Mouse (Mus musculus): ENCODE results near the gene Nat8f5. TPM values are rescaled to one million over a fixed set of nuclear protein-coding genes. Genes with fewer than 3 reads are reported as not detected.
"Not testable (repeated sequence)": the region's sequence is repeated elsewhere in the genome, so short reads cannot be mapped to it uniquely, and the experiment has no call there.

Nat8f5 gene
- polyA plus RNA-seq (2015; fragmentation: Nextera tagmentation; extraction: Ambion mirVana), result not detected in 2 replicates

DNA sequence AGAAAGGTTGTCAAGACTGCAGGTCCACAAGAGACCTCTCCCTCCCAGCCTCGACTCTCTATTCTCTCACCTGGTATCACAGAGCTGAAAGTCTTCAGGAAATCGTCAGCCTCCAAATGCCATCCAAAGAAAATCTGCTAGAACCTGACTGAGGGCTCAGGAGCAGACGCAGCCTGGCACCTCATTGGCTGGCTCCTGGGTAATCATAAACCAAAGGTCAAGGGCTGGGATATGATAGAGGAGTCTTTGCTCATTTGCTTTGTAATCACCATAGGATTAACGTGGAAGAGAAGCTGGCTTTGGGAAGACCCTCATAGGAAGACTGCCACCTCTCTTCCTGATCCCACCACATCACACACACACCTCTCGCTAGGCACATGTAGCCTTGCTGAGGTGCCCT lies at the start of gene Nat8f5, which contains the start of gene Nat8f6:
Nat8f5 (minus strand) TSS at position 136 of the 400 bp plus-strand sequence.
Nat8f6 (minus strand) TSS at position 118 of the 400 bp plus-strand sequence.
- Histone ChIP-seq H3K4me3 (replicated peaks; ENCODE audit: low read length) (no peak within 1 kb of the TSS), H3K36me3 (ENCODE audit: control insufficient read depth, insufficient read depth, low read length) (no peaks in the 10 kb centered on the region), H3K4me2 (ENCODE audit: low read depth, low read length) (no peak within 1 kb of the TSS), H3K4me1 (ENCODE audit: control insufficient read depth, insufficient read depth, low read length) (no peaks in the 10 kb centered on the region), H3K27me3 (ENCODE audit: control insufficient read depth, insufficient read depth, low read length) (no peaks in the 10 kb centered on the region), H3K9me3 (replicated peaks; ENCODE audit: control insufficient read depth, low read length) (no peaks in the 10 kb centered on the region), H3K9ac (ENCODE audit: low read length) (no peak within 1 kb of the TSS), H3K27ac (ENCODE audit: low read length) (no peak within 1 kb of the TSS)
- WGBS, result 74% methylated on average over 5 of the region's 5 CpGs
- no peak for ATAC-seq (ENCODE audit: insufficient read depth, low FRiP score)

DNA sequence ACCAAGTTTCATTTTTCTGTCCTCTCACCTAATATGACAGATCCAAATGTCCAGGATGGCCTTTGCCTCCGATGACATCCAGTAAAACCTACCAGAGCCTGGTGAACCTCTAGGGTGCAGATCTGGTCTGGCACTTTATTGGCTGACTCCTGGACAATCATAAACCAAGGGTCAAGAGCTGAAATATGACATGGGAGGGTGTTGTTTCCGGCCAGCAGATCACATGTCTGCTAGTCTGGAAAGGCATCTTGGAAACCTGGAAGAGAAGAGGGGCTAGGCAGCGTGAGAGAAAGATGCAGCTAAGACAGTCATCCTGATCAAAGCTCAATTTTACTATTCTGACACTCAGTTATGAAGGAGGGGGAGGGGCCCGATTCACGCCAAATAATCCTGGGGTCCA lies 48.2 kb upstream of the Nat8f5 start, which contains the start of gene Nat8f2:
Nat8f2 (minus strand) TSS at position 153 of the 400 bp plus-strand sequence.
- H3K4me1 ChIP-seq (ENCODE audit: control insufficient read depth, insufficient read depth, low read length); ATAC-seq (ENCODE audit: insufficient read depth, low FRiP score): not testable (repeated sequence)
- 69% methylated on average over 5 of the region's 5 CpGs for WGBS

DNA sequence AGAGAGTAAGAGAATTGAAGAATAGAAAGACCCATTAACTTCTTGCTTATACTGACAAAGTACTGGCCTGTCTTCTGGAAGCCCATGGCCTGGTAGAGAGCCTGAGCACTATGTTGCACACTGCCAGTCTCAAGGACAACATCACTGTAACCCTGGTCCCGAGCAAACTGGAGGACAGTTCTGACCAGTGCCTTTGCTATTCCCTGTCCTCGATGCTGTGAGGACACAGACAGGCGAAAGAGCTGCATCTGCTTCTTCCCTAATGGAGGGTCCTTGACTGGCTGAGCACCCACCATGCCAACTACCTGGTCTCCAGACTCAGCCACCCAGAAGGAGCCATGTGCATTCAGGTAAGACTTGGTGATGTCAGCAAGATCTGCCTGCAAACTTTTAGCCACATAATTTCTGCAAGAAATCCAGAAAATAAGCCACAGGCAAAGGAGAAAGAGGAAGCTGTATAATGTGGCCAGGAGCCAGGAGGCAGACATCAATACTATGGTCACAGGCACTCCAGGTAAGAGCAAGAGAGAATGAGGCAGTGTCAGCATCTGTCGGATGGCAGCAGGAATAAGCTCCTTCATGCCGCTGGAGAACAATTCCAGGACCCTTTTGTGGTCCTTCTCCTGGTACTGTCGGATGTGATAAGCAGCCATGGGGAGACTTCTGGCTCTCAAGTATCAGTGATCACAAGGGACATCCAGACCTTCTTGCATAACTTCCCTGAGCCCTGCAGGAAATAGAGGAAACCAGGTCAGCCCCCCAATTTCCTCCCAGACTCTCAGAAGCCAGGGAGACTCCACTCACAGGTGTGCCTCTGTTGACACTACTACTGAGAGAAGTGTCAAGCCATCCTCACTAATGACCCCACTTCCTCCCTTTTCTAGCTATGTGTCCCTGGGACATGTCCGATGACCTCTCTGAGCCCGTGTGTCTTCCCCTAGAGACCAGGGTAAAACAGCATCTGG lies 47.2 kb upstream of the Nat8f5 start:
- H3K4me1 ChIP-seq (ENCODE audit: control insufficient read depth, insufficient read depth, low read length), result no peaks in the 10 kb centered on the region
- no peak for ATAC-seq (ENCODE audit: insufficient read depth, low FRiP score)
- 77% methylated on average over 8 of the region's 8 CpGs for WGBS
- no peak overlapping the region for H3K27ac ChIP-seq (ENCODE audit: low read length)
- no peak overlapping the region for H3K4me2 ChIP-seq (ENCODE audit: low read depth, low read length)
- no peaks in the 10 kb centered on the region for H3K36me3 ChIP-seq (ENCODE audit: control insufficient read depth, insufficient read depth, low read length)
- H3K27me3 ChIP-seq (ENCODE audit: control insufficient read depth, insufficient read depth, low read length), result no peaks in the 10 kb centered on the region
- H3K4me3 ChIP-seq (replicated peaks; ENCODE audit: low read length), result no peak overlapping the region
- no peaks in the 10 kb centered on the region for H3K9me3 ChIP-seq (replicated peaks; ENCODE audit: control insufficient read depth, low read length)
- no peak overlapping the region for H3K9ac ChIP-seq (ENCODE audit: low read length)

More for the DNA sequence above, 48.2 kb upstream of the Nat8f5 start, which contains the start of gene Nat8f2:
- not testable (repeated sequence) for H3K27ac ChIP-seq (ENCODE audit: low read length); H3K9ac ChIP-seq (ENCODE audit: low read length); H3K9me3 ChIP-seq (replicated peaks; ENCODE audit: control insufficient read depth, low read length); H3K4me3 ChIP-seq (replicated peaks; ENCODE audit: low read length); H3K4me2 ChIP-seq (ENCODE audit: low read depth, low read length); H3K36me3 ChIP-seq (ENCODE audit: control insufficient read depth, insufficient read depth, low read length); H3K27me3 ChIP-seq (ENCODE audit: control insufficient read depth, insufficient read depth, low read length)

DNA sequence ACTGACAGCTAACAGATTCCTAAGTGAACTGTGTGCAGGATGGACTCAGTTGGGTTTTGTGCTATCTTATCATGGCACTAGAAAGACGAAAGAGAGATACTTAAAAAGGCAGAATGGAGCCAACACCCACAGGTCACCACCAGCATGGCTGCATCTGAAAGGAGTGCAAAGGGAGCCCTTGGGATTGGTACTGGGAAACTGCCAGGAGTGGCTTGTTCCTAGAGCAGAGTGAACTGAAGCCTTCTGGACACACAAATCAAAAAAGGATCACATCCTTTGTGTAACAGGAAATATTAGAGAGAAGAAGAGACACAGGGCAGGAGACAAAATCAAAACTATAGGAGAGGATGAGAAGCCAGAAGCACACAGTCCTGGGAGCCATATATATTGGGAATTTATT lies 46.2 kb upstream of the Nat8f5 start:
- not testable (repeated sequence) for H3K27me3 ChIP-seq (ENCODE audit: control insufficient read depth, insufficient read depth, low read length); H3K27ac ChIP-seq (ENCODE audit: low read length); H3K9me3 ChIP-seq (replicated peaks; ENCODE audit: control insufficient read depth, low read length); H3K4me3 ChIP-seq (replicated peaks; ENCODE audit: low read length); ATAC-seq (ENCODE audit: insufficient read depth, low FRiP score); H3K4me2 ChIP-seq (ENCODE audit: low read depth, low read length); H3K36me3 ChIP-seq (ENCODE audit: control insufficient read depth, insufficient read depth, low read length); H3K9ac ChIP-seq (ENCODE audit: low read length); H3K4me1 ChIP-seq (ENCODE audit: control insufficient read depth, insufficient read depth, low read length)
- WGBS, result 58% methylated on average over 1 of the region's 1 CpGs

DNA sequence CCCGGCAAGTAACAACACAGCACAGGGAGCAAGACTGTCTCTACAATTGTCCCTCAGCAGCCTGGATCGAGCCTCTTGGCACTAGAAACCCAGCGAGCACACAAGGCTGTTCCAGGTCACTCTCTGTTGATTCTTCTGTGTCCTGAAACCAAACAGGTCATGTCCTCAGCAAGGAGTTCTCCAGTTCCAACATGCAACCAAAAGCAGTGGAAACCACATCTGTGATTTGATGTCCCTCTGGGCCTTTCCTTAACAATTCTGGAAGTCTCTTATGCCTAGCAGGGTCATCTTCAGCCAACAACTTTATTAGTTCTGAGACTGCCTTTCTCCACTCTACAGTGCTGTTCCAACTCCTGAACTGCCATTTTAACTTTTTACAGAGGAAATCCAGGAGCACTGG lies 45.4 kb upstream of the Nat8f5 start:
- not testable (repeated sequence) for H3K36me3 ChIP-seq (ENCODE audit: control insufficient read depth, insufficient read depth, low read length); H3K9me3 ChIP-seq (replicated peaks; ENCODE audit: control insufficient read depth, low read length); H3K4me2 ChIP-seq (ENCODE audit: low read depth, low read length); H3K4me1 ChIP-seq (ENCODE audit: control insufficient read depth, insufficient read depth, low read length); ATAC-seq (ENCODE audit: insufficient read depth, low FRiP score); H3K27ac ChIP-seq (ENCODE audit: low read length); H3K9ac ChIP-seq (ENCODE audit: low read length); H3K27me3 ChIP-seq (ENCODE audit: control insufficient read depth, insufficient read depth, low read length); H3K4me3 ChIP-seq (replicated peaks; ENCODE audit: low read length)
- 82% methylated on average over 3 of the region's 3 CpGs for WGBS

DNA sequence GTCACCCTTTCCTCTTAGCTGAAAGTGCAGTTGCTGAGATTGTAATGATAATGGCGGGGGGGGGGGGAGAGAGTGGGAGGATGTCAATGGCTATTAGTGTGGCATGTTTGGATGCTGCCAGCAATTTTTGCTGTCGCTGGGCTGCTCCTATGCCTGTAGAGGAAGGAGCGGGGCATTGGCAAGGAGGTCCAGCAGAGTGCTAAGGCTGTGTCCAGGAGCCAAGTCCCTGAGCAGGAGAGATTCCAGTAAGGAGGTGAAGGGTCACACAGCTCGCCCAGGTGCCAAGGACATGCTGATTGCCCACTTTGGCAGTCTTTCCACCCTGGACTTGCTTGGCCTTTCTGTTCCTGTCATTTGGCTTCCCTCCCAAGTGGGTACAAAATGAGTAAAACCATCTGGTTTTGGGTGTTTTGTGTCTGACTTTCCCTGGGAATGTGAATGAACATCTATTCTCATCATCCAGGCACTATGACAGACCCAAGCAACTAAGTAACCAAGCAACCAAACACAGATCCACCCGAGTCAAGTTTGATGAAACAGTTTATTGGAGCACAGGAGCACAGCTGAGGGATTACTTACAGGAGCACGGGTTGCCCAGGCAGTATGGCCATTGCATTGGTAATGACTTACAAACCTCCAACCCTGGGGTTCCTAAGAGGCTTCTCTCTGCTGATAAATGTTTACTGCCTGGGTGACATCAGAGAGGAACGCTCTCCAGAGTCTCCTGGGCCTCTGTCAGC lies 44.3 kb upstream of the Nat8f5 start:
- H3K9ac ChIP-seq (ENCODE audit: low read length); H3K9me3 ChIP-seq (replicated peaks; ENCODE audit: control insufficient read depth, low read length); ATAC-seq (ENCODE audit: insufficient read depth, low FRiP score); H3K4me2 ChIP-seq (ENCODE audit: low read depth, low read length); H3K36me3 ChIP-seq (ENCODE audit: control insufficient read depth, insufficient read depth, low read length); H3K27me3 ChIP-seq (ENCODE audit: control insufficient read depth, insufficient read depth, low read length); H3K4me3 ChIP-seq (replicated peaks; ENCODE audit: low read length); H3K4me1 ChIP-seq (ENCODE audit: control insufficient read depth, insufficient read depth, low read length); H3K27ac ChIP-seq (ENCODE audit: low read length): not testable (repeated sequence)
- 70% methylated on average over 5 of the region's 7 CpGs for WGBS

DNA sequence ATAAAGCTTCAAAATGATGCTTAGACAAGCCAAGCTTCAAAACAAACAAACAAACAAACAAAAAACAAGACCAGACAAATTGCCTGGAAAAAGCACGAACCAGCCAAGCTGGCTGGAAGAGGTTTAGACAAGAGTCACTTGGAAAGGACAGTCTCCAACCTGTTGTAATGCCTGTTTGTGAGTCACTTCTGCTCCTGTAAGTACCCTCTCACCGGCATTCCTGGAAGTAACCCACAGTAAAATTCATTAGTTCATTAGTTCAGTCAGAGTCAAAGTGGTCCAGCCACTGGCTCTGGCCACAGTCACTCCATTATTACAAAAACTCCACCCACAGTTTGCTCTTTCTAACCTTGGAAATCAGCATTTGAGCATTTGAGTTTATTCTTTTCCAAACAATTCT lies 43.1 kb upstream of the Nat8f5 start:
- H3K4me1 ChIP-seq (ENCODE audit: control insufficient read depth, insufficient read depth, low read length), result no peaks in the 10 kb centered on the region
- no peak overlapping the region for H3K4me3 ChIP-seq (replicated peaks; ENCODE audit: low read length)
- H3K36me3 ChIP-seq (ENCODE audit: control insufficient read depth, insufficient read depth, low read length), result no peaks in the 10 kb centered on the region
- no peak overlapping the region for H3K9ac ChIP-seq (ENCODE audit: low read length)
- H3K27me3 ChIP-seq (ENCODE audit: control insufficient read depth, insufficient read depth, low read length), result no peaks in the 10 kb centered on the region
- WGBS, result 87% methylated on average over 2 of the region's 2 CpGs
- ATAC-seq (ENCODE audit: insufficient read depth, low FRiP score), result no peak
- H3K9me3 ChIP-seq (replicated peaks; ENCODE audit: control insufficient read depth, low read length), result no peaks in the 10 kb centered on the region
- H3K27ac ChIP-seq (ENCODE audit: low read length), result no peak overlapping the region
- no peak overlapping the region for H3K4me2 ChIP-seq (ENCODE audit: low read depth, low read length)

DNA sequence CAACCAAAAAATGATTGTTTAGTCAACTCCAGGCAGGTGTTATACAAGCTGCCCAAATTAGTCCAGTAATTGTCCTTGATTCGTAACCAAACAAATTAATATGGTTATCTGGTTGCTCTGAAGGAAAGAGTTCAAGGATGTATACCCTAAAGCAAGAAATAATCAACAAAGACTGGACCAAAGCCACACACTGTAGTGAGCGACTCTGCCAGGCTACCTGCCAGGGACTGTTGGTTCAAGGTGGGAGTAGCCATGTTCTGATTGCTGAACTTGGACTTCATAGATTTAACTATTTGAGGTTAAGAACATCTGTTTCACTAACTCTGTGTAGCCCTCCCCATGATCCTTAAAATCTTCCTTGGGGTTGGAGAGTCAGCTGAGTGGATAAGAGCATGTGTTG lies 42.4 kb upstream of the Nat8f5 start:
- ATAC-seq (ENCODE audit: insufficient read depth, low FRiP score), result no peak
- H3K36me3 ChIP-seq (ENCODE audit: control insufficient read depth, insufficient read depth, low read length), result no peaks in the 10 kb centered on the region
- H3K9me3 ChIP-seq (replicated peaks; ENCODE audit: control insufficient read depth, low read length), result no peaks in the 10 kb centered on the region
- H3K9ac ChIP-seq (ENCODE audit: low read length), result no peak overlapping the region
- H3K27ac ChIP-seq (ENCODE audit: low read length), result no peak overlapping the region
- no peak overlapping the region for H3K4me2 ChIP-seq (ENCODE audit: low read depth, low read length)
- H3K27me3 ChIP-seq (ENCODE audit: control insufficient read depth, insufficient read depth, low read length), result no peaks in the 10 kb centered on the region
- 72% methylated on average over 2 of the region's 2 CpGs for WGBS
- H3K4me3 ChIP-seq (replicated peaks; ENCODE audit: low read length), result no peak overlapping the region
- no peaks in the 10 kb centered on the region for H3K4me1 ChIP-seq (ENCODE audit: control insufficient read depth, insufficient read depth, low read length)

DNA sequence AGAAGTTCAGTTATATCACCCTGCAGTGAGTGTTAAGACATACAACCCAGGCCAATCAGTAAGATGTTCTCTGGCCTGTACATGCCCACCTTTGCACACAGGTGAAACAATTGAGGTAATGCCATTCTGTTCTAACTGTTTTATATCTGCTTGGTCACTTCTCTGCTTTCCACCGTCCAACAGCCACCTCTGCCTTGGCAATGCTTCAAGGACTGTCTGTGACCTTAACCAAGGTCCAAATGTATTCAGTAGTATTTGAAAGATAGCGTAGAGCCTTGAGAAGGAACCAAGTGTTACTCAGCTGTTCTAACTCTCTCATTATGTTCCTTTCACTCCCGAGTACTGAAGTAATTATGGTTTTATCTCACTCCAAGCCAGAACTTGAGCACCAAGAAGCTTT lies 41.8 kb upstream of the Nat8f5 start:
- 66% methylated on average over 3 of the region's 3 CpGs for WGBS

More for the DNA sequence above, 41.8 kb upstream of the Nat8f5 start:
- no peaks in the 10 kb centered on the region for H3K36me3 ChIP-seq (ENCODE audit: control insufficient read depth, insufficient read depth, low read length)
- H3K4me2 ChIP-seq (ENCODE audit: low read depth, low read length), result no peak overlapping the region
- H3K9ac ChIP-seq (ENCODE audit: low read length), result no peak overlapping the region
- H3K4me1 ChIP-seq (ENCODE audit: control insufficient read depth, insufficient read depth, low read length), result no peaks in the 10 kb centered on the region
- no peaks in the 10 kb centered on the region for H3K27me3 ChIP-seq (ENCODE audit: control insufficient read depth, insufficient read depth, low read length)
- no peak for ATAC-seq (ENCODE audit: insufficient read depth, low FRiP score)
- H3K27ac ChIP-seq (ENCODE audit: low read length), result no peak overlapping the region
- H3K4me3 ChIP-seq (replicated peaks; ENCODE audit: low read length), result no peak overlapping the region
- no peaks in the 10 kb centered on the region for H3K9me3 ChIP-seq (replicated peaks; ENCODE audit: control insufficient read depth, low read length)
